Mouse (Mus musculus) neural tube, embryonic 10.5 days (tissue): ENCODE measurements at regions not wholly inside any gene's neighbourhood (a gene's known extent, or its start where the extent isn't known, plus 50 kb on each side); places are given as distances from the start of the nearest gene placed in this dataset.
"Not testable (repeated sequence)": the region's sequence is repeated elsewhere in the genome, so short reads cannot be mapped to it uniquely, and the experiment has no call there.

Experiments used
- DNase-seq: peaks from one replicate; pipeline ENCODE4 v3.0.0-alpha.2; 2017; ENCODE audit warnings: low spot score; ENCODE audit errors: extremely low spot score

DNA sequence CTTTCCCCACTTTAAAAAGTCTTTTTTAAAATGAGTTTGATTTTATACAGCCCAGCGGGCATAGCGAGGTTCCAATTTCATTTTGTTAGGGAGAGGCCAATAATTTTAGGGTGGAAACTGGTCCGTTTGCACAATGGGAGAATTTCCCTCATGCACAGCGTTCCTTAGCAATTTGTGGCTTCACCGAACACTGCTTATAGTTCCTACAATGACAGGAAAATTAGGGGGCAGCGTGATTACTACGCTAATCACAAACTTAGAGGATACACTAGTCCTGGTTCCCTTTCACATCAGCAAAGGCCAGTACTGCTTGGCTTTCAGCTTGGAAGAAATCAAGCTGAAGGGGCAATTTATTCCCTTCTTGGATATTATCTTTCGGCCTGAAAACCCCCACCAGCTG lies 745.1 kb upstream of the Gm19410 start:
- DNase-seq = no peak

DNA sequence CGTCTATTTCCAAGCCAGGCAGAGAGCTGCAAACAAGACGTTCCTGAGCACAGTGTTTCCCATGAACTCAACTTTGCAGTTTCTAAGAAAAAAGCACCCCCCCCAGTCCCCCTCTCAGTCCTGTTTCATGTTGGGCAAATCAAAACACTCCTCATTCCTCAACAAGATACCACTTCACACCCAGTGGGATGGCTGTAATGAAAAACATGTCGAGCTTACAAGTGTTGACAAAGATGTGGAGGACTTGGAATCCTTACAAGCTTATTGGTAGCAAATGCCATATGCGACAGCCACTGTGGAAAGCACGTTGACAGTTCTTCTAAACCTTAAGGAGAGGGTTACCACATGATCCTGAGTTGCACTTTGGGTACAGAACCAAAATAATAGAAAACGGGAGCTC lies 742.9 kb upstream of the Gm19410 start:
- no peak for DNase-seq

GRCm38 (mm10) chr8:35047798-35048197 lies 717.8 kb upstream of the Gm19410 start:
- no peak for DNase-seq

GRCm38 (mm10) chr8:35053444-35053843 lies 712.1 kb upstream of the Gm19410 start:
- no peak for DNase-seq

DNA sequence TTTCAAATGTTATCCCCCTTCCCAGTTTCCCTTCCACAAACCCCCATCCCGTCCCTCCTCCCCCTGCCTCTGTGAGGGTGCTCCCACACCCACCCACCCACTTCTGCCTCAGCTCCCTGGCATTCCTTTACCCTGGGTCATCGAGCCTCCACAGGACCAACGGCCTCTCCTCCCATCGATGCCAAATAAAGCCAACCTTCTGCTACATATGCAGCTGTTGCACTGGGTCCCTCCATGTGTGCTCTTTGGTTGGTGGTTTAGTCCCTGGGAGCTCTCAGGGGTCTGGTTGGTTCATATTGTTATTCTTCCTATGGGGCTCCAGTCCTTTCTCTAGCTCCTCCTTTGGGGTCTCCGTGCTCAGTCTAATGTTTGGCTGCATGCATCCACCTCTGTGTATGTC lies 704.5 kb upstream of the Gm19410 start:
- no peak for DNase-seq

DNA sequence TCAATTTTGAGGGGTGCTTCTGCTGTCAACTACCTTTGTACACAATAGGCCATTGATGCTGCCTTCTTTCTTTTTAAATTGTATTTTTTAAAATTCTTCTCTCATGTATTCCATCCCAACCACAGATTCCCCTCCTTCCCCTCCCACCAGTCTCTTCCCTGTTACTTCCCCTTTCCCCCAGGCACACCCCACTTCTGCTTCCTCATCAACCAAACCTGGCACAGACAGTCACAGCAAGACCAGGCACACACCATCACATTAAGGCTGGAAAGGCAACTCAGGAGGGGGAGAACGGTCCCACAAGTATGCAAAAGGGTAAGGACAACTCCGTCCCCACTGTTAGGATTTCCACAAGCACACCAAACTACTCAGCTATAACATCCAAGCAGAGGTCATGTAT lies 697.4 kb upstream of the Gm19410 start:
- DNase-seq = no peak

GRCm38 (mm10) chr8:35070246-35070989 lies 695.2 kb upstream of the Gm19410 start:
- no peak for DNase-seq

DNA sequence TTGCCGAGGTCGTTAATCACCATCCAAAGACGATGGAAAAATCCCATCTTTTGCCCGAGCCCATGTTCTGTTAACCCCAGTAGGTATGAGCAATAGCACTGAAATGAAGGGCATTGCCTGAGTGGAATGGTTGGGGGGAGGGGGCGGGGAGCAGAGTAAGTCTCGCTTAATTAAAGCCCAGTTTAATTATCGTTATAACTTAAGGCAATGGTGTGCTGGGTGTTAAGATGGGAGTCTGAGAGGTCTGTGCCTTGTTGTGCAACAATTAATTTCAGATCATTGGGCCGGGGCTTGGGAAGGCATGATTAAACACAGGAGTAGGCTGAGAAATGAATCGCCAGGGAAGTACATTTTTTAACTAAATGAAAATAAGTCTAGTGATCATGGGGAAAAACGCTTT lies 689.6 kb upstream of the Gm19410 start:
- DNase-seq = no peak

DNA sequence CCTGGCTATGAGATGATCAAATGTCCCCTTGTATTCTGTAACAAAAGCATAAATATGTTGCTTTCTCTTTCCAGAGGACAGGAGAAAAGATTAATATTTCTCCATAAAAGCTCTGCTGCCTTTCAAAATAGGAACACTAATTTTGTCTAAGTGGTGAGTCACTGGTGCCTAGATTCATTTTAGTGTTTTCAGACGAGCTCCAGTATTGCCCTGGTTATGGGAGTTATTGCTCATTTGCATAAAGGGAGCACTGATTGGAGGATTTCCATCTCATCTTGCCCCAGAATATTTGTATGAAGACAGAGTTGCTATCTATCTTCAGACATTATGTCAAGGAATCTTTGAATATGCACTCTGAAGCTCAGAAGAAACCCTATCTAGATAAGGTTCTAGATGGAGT lies 682.4 kb upstream of the Gm19410 start:
- no peak for DNase-seq

- no peak for DNase-seq
Measured at GRCm38 (mm10) chr8:35087070-35087469, 678.5 kb upstream of the Gm19410 start.

DNA sequence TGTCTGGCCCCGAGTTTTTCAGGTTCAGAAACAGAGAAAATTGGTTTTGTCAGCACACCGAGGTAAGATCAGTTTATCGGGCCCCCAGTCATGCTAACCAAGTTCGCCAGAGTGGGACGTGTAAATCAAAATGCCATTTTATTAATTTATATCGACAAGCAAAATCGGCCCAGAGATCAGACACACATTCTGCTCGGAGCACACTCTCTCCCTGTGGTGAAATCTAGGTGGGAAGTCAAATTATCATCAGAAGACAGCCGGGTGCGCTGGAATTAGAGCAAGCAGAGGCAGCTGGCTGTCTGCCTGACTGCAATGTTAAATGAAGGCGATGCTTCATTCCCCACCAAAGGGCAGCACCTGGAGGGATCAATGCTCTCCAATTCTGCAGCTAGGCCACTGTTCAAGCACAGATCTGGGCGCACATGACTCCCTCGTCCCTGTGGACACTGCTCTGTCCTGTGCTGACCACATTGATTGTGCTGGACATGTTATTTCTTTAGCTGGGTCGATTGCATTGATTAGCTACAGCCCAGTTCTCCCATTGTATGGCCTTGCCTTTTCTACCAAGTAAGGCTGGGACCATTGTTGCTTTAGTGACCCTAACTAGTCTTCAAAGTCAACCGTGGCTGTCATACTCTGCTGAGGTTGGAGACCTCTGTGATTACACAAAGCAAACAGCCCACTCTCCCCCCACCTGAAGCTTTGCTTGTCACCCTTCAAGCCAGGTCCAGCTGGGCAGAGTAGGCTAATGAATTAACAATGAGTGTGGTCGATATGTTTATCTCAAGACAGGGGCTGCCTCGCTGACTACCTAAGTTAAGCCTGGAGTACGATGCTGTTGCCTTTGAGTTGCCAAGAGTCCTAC lies 677.0 kb upstream of the Gm19410 start:
- no peak for DNase-seq

- no peak for DNase-seq
Measured at GRCm38 (mm10) chr8:35089519-35089918, 676.1 kb upstream of the Gm19410 start.

DNA sequence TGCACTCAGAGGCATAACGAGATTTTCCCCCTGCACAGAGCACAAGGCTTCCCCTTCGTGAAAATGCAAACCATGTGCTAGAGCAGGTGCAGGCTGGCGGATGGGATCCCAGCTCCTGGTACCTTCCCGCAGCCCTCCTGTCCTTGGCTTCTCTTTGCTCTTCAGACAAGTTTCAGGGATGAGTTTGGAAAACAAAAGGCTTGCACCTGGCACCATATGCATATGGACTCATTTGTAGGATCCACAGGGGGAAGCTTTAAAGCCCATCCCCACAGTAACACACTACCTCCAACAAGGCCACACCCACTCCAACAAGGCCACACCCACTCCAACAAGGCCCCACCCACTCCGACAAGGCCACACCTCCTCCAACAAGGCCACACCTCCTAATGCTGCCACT lies 663.9 kb upstream of the Gm19410 start:
- no peak for DNase-seq

GRCm38 (mm10) chr8:35102102-35102501 lies 663.5 kb upstream of the Gm19410 start:
- not testable (repeated sequence) for DNase-seq

DNA sequence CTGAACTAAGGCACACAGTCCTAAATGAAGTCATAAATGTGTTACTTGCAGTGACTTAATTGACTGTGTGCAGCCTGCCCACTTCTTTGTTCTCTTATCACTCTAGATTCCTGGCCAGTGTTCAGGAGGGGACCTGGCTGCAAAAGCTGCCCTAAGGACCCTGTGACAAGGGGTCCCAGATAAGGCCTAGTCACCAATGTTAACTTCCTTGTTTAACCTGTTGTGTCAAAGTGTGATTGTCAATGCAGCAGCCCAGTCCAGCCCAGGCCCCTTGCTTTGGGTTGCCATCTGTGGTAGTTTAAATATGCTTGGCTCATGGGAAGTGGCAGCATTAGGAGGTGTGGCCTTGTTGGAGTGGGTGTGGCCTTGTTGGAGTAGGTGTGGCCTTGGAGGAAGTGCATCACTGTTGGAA lies 661.1 kb upstream of the Gm19410 start:
- DNase-seq = not testable (repeated sequence)

DNA sequence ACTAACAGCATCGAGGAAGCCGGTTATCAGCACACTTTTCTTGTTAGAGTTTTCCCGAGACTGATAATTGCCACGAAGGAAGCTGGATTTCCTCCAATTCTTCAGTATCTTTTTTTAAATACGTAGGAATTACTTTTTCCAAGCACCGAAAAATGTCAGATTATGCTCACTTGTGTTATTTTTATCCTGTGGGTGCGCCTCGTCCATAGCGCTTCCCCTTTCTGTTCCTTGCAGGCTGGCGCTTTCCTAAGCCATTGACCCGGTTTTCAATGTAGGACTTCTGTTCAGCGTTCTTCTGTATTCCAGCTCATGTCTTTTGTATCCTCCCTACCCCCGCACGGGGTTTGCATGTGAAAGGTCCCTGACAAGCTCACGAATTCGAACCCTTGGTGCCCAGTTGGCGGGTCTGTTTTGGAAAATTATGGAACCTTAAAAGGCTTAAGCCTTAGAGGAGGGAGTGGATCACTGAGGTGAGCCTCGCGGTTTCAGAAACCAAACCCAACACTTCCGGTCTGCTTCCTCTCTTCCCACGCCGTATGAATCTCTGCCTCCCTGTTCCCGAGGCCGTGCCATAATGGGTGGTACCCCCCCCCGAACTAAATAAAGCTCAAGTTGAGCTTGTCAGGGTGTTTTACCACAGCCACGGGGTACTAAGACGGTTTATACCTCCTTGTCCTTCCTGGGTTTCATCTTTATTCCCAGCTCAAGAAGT lies 655.9 kb upstream of the Gm19410 start:
- no peak for DNase-seq

DNA sequence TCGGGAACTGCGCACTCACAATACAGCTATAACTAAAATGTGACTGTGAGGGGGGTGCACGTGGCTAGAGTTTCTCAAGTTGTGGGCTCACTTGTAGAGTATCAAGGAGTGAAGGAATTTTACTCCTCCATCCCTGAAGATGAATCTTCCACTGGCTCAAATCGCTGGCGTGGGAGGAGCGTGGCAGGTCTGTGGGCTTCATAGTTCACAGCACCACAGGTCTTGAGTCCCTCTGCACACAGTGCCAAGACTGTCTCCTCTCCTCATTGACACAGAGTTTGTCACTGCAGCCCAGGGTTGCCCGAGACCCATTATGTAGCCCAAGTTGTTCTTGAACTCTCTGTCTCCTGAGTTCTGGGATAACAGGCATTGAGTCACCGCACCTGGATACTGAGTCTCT lies 655.3 kb upstream of the Gm19410 start:
- no peak for DNase-seq

DNA sequence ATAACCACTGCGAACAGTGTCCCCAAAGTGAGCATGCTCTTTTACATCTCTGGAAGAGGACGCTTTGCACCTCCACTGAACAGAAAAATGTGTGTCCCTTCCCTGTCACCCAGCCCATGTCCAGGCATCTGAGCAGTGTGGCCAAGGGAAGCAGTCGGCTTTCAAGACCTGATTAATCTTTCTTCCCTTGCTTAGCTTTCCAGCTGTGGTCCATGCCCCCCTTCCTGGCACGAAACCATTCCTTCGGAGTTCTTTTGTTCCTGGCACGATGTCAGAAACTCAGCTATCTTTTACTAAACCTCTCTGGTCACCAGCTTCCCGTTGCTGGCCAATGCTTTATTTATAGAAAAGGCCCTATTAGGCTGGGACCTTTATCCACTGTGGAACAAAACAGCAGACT lies 654.5 kb upstream of the Gm19410 start:
- no peak for DNase-seq

DNA sequence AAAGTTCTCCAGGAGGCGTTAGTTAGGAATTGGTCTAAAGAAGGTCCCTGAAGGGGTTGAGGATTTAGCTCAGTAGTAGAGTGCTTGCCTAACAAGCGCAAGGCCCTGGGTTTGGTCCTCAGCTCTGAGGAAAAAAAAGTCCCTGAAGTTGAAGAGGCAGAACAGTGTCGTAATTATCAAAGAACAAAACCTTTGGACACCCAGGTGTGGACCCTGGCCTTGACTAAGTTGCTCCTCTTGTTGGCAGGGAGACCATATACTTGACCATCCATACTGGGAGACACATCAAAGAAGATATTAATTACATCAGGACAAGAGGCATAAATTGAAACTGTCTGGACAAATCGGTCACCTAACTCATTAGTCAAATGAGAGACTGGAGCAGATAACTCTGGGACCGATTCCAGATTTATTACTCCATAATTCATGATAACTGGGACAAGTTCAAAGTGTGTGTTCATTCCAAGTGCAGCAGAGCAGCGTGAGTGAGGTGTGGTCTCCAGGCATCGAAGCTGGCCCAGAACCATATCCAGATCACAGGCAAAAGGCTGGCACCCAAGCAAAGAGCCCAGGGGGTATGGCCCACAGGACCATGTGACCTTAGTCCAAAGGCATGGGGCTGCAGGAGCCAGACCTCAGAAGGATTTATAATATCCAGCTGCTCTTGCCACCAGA lies 652.9 kb upstream of the Gm19410 start:
- no peak for DNase-seq

DNA sequence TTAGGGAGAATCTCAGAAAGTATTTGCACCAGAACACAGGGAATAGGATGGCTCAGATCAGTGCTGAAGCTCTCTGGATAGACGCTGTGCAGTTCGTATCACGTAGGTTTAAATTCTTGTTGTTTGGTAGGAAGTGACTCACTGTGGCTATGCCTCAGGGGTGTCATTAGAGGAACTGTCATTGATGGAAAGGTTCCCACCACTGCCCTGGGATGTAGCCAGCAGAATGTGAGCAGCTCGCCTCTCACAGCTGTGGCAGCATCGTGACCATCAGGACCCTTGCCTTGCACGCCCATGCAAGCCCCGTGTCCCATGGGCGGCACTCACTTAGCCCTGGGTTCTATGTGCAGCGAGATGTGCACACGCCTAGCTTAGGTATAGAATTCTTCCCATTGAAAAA lies 651.6 kb upstream of the Gm19410 start:
- DNase-seq = no peak

DNA sequence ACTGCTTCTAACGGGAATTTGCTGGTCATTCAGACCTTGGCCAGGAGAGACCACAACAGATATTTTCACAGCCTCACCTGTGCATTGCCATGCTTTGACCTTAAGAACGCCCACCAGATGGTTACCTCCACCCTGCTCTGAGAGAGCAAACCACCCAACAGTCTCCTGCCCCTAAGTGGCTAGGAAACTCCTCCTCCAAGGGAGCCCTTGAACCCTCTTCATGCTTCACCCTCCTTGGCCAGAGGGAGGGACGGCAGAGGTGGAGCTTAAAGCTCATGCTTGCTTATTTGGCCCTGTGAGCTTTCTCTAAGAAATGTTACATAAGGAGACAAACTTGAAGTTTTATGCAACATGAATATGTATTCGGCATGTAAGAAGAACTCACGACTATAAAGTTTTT lies 645.0 kb upstream of the Gm19410 start:
- DNase-seq = no peak

DNA sequence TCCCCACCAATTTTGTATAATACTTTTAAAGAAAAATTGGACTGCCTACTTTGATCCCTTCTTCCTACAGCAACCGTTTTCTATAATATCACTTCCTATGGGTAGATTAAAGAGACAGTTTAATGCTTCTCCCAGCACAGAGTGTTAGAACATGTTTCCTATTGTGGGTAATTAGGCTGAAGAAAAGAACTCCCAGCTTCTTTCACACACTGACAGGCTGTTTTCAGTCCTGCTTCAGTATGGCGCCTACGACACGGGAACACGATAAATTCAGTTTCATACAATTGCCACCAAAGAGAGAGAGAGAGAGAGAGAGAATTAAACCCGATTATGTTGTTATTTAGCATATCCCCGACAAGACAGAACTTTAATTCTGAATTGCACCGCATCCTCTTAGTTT lies 644.5 kb upstream of the Gm19410 start:
- DNase-seq = no peak
